Mouse (Mus musculus): ENCODE measurements around the gene Lrrc10b. TPM values are rescaled to one million over a fixed set of nuclear protein-coding genes. Genes with fewer than 3 reads are reported as not detected.

Gene Lrrc10b
- polyA plus RNA-seq, 1 experiment from 2014 or later, result 0.62 TPM

GRCm38 (mm10) chr19:10421986-10422976, 35.0 kb downstream of the Lrrc10b start:
- Histone ChIP-seq H3K4me2 (replicated peaks) (peak overlapping the region; percentile 72), H3K4me1 (replicated peaks) (peaks cover 45% of the 10 kb centered on the region), H3K4me3 (replicated peaks) (peak overlapping the region; percentile 30), H3K27ac (no peak overlapping the region), H3K9me3 (no peaks in the 10 kb centered on the region), H3K36me3 (no peaks in the 10 kb centered on the region), H3K27me3 (replicated peaks) (no peaks in the 10 kb centered on the region), H3K9ac (peak overlapping the region; percentile 26)
- peak; percentile 36; the same call in 1 of the 2 replicates for ATAC-seq
- WGBS, result 4% methylated on average over 52 of the region's 53 CpGs

DNA sequence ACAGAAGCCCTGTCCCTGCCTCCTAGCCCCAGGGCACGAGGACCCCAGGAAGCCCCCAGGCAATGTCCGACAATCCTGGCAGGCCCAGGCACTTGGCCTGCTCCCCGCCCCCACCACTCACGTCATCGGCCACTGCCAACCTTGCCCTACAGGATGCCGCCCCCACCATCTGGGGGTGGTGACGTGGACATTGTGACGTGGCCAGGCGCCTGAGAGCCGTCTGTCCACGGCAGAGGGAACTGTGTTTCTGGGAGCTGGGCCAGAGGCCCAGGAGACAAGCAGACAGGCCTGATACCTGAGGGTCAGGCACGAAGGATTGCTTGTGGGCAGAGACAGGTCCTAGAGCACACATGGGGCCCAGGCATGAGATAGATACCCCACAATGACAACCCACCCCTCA, 39.8 kb downstream of the Lrrc10b start:
- Histone ChIP-seq H3K4me3 (replicated peaks) (no peak overlapping the region), H3K4me2 (replicated peaks) (no peak overlapping the region), H3K4me1 (replicated peaks) (peaks cover 16% of the 10 kb centered on the region), H3K27me3 (replicated peaks) (no peaks in the 10 kb centered on the region), H3K27ac (no peak overlapping the region), H3K36me3 (no peaks in the 10 kb centered on the region), H3K9me3 (no peaks in the 10 kb centered on the region), H3K9ac (no peak overlapping the region)
- WGBS, result 77% methylated on average over 12 of the region's 12 CpGs
- no peak for ATAC-seq

DNA sequence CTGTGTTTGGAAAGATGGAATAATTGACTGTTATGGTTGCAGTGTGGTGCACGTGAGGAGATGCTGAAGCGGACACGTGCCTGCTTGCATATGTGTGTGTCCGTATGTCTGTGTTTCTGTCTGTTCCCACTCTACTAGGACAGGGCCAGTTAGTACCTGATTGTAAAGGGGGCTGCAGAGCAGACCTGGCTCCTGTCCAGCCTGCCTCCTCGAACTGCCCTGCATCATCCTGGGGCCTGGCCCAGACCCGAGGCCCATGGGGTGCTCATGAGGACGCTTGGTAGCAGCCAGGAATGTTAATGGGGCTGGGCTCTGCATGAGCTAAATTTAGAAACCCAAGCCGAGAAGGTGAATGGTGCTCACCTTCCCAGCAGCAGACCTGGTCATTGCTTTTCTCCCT, 40.4 kb downstream of the Lrrc10b start:
- H3K36me3 ChIP-seq, result no peaks in the 10 kb centered on the region
- ATAC-seq, result no peak
- H3K9ac ChIP-seq, result no peak overlapping the region
- H3K4me3 ChIP-seq (replicated peaks), result no peak overlapping the region
- 40% methylated on average over 8 of the region's 8 CpGs for WGBS
- no peak overlapping the region for H3K27ac ChIP-seq
- peaks cover 10% of the 10 kb centered on the region for H3K4me1 ChIP-seq (replicated peaks)
- H3K27me3 ChIP-seq (replicated peaks), result no peaks in the 10 kb centered on the region
- no peaks in the 10 kb centered on the region for H3K9me3 ChIP-seq
- no peak overlapping the region for H3K4me2 ChIP-seq (replicated peaks)

DNA sequence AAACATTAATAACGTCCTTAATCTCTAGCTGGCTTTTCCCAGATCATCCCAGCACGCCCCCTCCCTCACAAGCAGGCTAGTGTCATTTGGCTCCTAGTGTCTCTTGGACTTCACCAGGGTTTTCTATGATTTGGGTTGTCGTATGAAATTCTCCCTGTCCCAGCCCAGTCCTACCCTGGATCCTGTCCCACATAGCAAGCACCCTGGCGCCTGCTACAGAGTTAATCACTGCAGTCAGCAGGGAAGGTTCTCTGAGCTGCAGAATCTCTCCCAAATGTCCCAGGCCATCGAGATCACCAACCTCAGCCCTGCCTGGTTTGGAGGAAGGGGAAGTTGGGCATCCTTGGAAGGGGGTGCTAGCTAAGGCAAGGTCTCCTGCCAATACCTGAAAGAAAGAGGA, 41.8 kb downstream of the Lrrc10b start:
- ATAC-seq, result no peak
- no peaks in the 10 kb centered on the region for H3K27me3 ChIP-seq (replicated peaks)
- 79% methylated on average over 5 of the region's 5 CpGs for WGBS

GRCm38 (mm10) chr19:10413701-10414242, 43.5 kb downstream of the Lrrc10b start:
- peaks cover 9% of the 10 kb centered on the region for H3K4me1 ChIP-seq (replicated peaks)
- H3K4me3 ChIP-seq (replicated peaks), result 0 out of 2 replicates have a peak overlapping the region, but pooled peaks have one; percentile 22
- no peaks in the 10 kb centered on the region for H3K9me3 ChIP-seq
- peak; percentile 92 for ATAC-seq
- H3K4me2 ChIP-seq (replicated peaks), result peak overlapping the region; percentile 54
- no peaks in the 10 kb centered on the region for H3K36me3 ChIP-seq
- no peaks in the 10 kb centered on the region for H3K27me3 ChIP-seq (replicated peaks)
- 1% methylated on average over 19 of the region's 19 CpGs for WGBS
- no peak overlapping the region for H3K27ac ChIP-seq
- H3K9ac ChIP-seq, result no peak overlapping the region

More for the DNA sequence above, 41.8 kb downstream of the Lrrc10b start:
- Histone ChIP-seq H3K36me3 (no peaks in the 10 kb centered on the region), H3K9me3 (no peaks in the 10 kb centered on the region), H3K9ac (no peak overlapping the region), H3K4me2 (replicated peaks) (no peak overlapping the region), H3K4me1 (replicated peaks) (peaks cover 9% of the 10 kb centered on the region), H3K4me3 (replicated peaks) (no peak overlapping the region), H3K27ac (no peak overlapping the region)

Other genes with a start within 250 kb of the Lrrc10b start
- gene Myrf, start 216.7 kb downstream of the Lrrc10b start, polyA plus RNA-seq (2015; fragmentation: Nextera tagmentation; extraction: Ambion mirVana), result 12.0 and 14.4 TPM in 2 replicates
- 3.5 and 3.6 TPM in 2 replicates for gene Dagla, start 152.6 kb downstream of the Lrrc10b start, polyA plus RNA-seq (2015; fragmentation: Nextera tagmentation; extraction: Ambion mirVana)
- 1.7 and 3.1 TPM in 2 replicates for gene Syt7, start 68.4 kb downstream of the Lrrc10b start, polyA plus RNA-seq (2015; fragmentation: Nextera tagmentation; extraction: Ambion mirVana)
- gene Ppp1r32, start 25.5 kb upstream of the Lrrc10b start, polyA plus RNA-seq (2015; fragmentation: Nextera tagmentation; extraction: Ambion mirVana), result 0.68 and 1.4 TPM in 2 replicates
- 30.8 and 36.3 TPM in 2 replicates for gene Cpsf7, start 67.8 kb upstream of the Lrrc10b start, polyA plus RNA-seq (2015; fragmentation: Nextera tagmentation; extraction: Ambion mirVana)
- gene Sdhaf2, start 68.7 kb upstream of the Lrrc10b start, polyA plus RNA-seq (2015; fragmentation: Nextera tagmentation; extraction: Ambion mirVana), result 57.2 and 58.3 TPM in 2 replicates
- gene Tmem216, start 98.8 kb upstream of the Lrrc10b start, polyA plus RNA-seq (2015; fragmentation: Nextera tagmentation; extraction: Ambion mirVana), result 34.5 and 34.9 TPM in 2 replicates
- 17.0 and 19.2 TPM in 2 replicates for gene Cyb561a3, start 119.7 kb upstream of the Lrrc10b start, polyA plus RNA-seq (2015; fragmentation: Nextera tagmentation; extraction: Ambion mirVana)
- 26.8 and 28.5 TPM in 2 replicates for gene Tmem138, start 119.9 kb upstream of the Lrrc10b start, polyA plus RNA-seq (2015; fragmentation: Nextera tagmentation; extraction: Ambion mirVana)
- gene Ddb1, start 147.9 kb upstream of the Lrrc10b start, polyA plus RNA-seq (2015; fragmentation: Nextera tagmentation; extraction: Ambion mirVana), result 278 and 283 TPM in 2 replicates
- 36.3 and 45.5 TPM in 2 replicates for gene Tkfc, start 148.2 kb upstream of the Lrrc10b start, polyA plus RNA-seq (2015; fragmentation: Nextera tagmentation; extraction: Ambion mirVana)
- gene Vwce, start 176.7 kb upstream of the Lrrc10b start, polyA plus RNA-seq (2015; fragmentation: Nextera tagmentation; extraction: Ambion mirVana), result 3.4 and 4.8 TPM in 2 replicates
- gene Pga5, start 220.6 kb upstream of the Lrrc10b start, polyA plus RNA-seq (2015; fragmentation: Nextera tagmentation; extraction: Ambion mirVana), result 0.39 and 0.61 TPM in 2 replicates
- 28.1 and 28.7 TPM in 2 replicates for gene Vps37c, start 231.3 kb upstream of the Lrrc10b start, polyA plus RNA-seq (2015; fragmentation: Nextera tagmentation; extraction: Ambion mirVana)

Measured in intestine, embryonic 15.5 days (tissue).